Mouse (Mus musculus): ENCODE data around the gene Usf2. TPM values are rescaled to one million over a fixed set of nuclear protein-coding genes. Genes with fewer than 3 reads are reported as not detected.
"Not testable (repeated sequence)": the region's sequence is repeated elsewhere in the genome, so short reads cannot be mapped to it uniquely, and the experiment has no call there.

Usf2 gene
- polyA plus RNA-seq, 1 experiment from 2014 or later: 26.2 TPM

DNA sequence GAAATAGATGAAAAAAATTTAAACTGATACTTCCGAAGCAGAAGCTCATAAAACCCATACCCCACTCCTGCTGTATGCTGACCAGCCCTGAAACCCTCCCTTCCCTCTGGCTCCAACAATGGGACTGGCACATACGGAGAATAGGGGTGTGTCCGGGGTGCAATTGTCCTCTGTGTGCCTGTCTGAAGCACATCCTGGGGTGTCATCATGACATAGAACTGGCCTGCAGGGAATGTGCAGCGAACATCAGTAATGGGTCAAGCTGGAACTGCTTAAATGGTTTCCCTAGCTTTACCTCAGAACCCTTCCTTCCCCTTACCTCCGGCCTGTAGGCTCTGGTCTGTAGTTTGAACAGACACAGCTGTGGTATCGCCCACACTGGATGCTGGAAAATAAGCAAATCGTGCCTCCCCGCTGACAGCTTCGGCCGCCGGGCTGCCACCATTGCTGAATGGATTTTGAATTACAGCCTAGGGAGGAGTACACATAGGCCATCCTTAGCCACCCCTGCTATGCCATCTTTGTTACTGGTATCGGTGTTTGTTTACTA lies 1.6 kb downstream of the Usf2 start:
- no peak for DNase-seq
- Histone ChIP-seq H3K4me2 (ENCODE audit: low read length) (peak overlapping the region; percentile 81), H3K9ac (replicated peaks; ENCODE audit: low read length) (peak overlapping the region; percentile 98), H3K27me3 (ENCODE audit: control insufficient read depth, insufficient read depth, low read length) (no peaks in the 10 kb centered on the region), H3K4me3 (replicated peaks; ENCODE audit: low read depth, low read length) (peak overlapping the region; percentile 92), H3K4me1 (ENCODE audit: control insufficient read depth, insufficient read depth, low read length) (peaks cover 18% of the 10 kb centered on the region), H3K9me3 (ENCODE audit: control insufficient read depth, low read length) (no peaks in the 10 kb centered on the region), H3K27ac (replicated peaks; ENCODE audit: low read depth, low read length) (no peak overlapping the region), H3K36me3 (ENCODE audit: control insufficient read depth, insufficient read depth, low read length) (peaks cover 57% of the 10 kb centered on the region)
- ATAC-seq (ENCODE audit: low FRiP score, low TSS enrichment): no peak
- WGBS: 87% methylated on average over 12 of the region's 12 CpGs

DNA sequence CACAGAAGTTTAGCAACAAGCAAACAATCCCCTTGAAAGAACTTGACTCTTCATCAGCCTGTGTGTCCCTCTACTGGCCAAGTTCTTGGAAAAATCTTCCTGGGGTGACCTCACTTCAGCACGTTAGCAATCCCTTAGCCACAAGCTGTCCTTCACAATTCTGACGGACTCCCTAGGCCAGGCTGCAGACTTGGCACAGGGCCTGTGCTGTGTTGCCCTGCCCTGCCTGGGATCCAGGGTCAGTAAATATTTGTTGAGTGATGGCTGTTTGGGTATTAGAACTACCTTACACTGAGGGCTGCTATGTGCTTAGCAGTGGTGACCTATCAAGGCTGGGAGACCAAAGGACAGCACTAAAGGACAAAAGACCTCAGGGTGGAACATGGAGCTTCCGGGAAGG lies 2.6 kb downstream of the Usf2 start:
- Histone ChIP-seq H3K36me3 (ENCODE audit: control insufficient read depth, insufficient read depth, low read length) (peaks cover 62% of the 10 kb centered on the region), H3K4me3 (replicated peaks; ENCODE audit: low read depth, low read length) (no peak overlapping the region), H3K4me2 (ENCODE audit: low read length) (no peak overlapping the region), H3K27ac (replicated peaks; ENCODE audit: low read depth, low read length) (no peak overlapping the region), H3K9me3 (ENCODE audit: control insufficient read depth, low read length) (no peaks in the 10 kb centered on the region), H3K27me3 (ENCODE audit: control insufficient read depth, insufficient read depth, low read length) (no peaks in the 10 kb centered on the region), H3K4me1 (ENCODE audit: control insufficient read depth, insufficient read depth, low read length) (peaks cover 18% of the 10 kb centered on the region), H3K9ac (replicated peaks; ENCODE audit: low read length) (no peak overlapping the region)
- 82% methylated on average over 3 of the region's 3 CpGs for WGBS
- DNase-seq (no peak), ATAC-seq (ENCODE audit: low FRiP score, low TSS enrichment) (no peak)

DNA sequence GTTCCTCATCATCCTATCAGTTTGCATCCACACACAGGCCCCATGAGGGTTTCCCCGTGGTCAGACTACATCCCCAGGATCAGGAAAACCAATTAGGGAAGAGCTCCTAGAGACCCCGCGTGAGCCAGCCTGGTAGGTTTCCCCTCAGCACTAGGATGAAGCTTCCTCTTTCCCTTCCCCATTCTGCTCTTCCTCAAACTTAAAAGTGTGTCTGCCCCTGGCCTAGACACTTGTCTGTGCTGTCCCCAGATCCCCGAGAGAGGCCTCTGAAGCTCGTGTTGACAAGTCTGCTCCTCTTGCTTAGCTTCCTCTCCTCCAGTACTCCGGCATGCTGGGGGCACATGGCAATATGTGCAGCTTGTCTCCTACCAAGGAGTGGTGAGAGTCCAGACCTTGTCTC lies 3.1 kb downstream of the Usf2 start:
- Histone ChIP-seq H3K4me3 (replicated peaks; ENCODE audit: low read depth, low read length) (no peak overlapping the region), H3K9me3 (ENCODE audit: control insufficient read depth, low read length) (no peaks in the 10 kb centered on the region), H3K27ac (replicated peaks; ENCODE audit: low read depth, low read length) (no peak overlapping the region), H3K4me2 (ENCODE audit: low read length) (no peak overlapping the region), H3K36me3 (ENCODE audit: control insufficient read depth, insufficient read depth, low read length) (peaks cover 66% of the 10 kb centered on the region), H3K9ac (replicated peaks; ENCODE audit: low read length) (no peak overlapping the region), H3K27me3 (ENCODE audit: control insufficient read depth, insufficient read depth, low read length) (no peaks in the 10 kb centered on the region), H3K4me1 (ENCODE audit: control insufficient read depth, insufficient read depth, low read length) (peaks cover 16% of the 10 kb centered on the region)
- DNase-seq (no peak), ATAC-seq (ENCODE audit: low FRiP score, low TSS enrichment) (no peak)
- 93% methylated on average over 6 of the region's 6 CpGs for WGBS

DNA sequence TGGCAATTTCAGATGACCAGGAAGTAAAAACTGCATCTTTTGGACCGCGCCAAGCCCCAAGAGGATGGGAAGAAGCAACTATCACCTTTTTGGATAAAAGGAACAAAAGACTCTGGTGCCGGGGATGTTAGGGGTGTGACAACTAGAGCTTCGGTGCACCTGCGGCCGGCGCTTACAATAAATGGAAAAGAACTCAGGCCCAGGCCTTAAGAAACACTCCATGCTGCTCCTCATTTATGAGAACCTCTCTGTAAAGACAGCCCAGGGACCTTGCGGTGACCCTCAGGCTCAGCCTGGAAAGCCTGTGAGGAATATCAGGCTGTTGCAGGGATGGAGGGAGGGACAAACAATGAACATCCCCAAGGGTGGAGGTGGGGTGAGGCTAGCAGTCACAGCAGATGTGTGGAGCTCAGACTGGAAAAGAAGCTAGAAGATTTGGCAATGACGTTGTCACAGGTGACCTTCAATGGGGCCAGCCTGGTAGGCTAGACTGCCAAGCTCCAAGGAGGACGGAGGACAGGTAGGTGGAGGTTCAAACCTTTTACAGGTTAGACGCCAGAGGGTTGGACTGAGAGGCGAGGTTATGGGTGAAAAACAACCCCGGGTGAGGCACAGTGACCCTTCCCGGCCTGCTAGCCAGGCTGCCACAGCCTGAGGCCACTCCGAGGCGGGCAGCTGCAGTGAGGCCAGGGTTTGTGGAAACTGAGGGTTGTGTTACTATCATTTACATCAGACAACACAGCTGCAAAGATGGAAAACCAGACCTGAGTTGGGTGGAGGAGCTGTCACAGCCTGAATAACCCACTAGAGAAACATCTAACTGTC lies 4.0 kb downstream of the Usf2 start:
- peaks cover 8% of the 10 kb centered on the region for H3K4me1 ChIP-seq (ENCODE audit: control insufficient read depth, insufficient read depth, low read length)
- DNase-seq (no peak), ATAC-seq (ENCODE audit: low FRiP score, low TSS enrichment) (no peak)
- no peak overlapping the region for H3K4me3 ChIP-seq (replicated peaks; ENCODE audit: low read depth, low read length)
- H3K4me2 ChIP-seq (ENCODE audit: low read length): no peak overlapping the region
- WGBS: 94% methylated on average over 16 of the region's 16 CpGs
- peaks cover 68% of the 10 kb centered on the region for H3K36me3 ChIP-seq (ENCODE audit: control insufficient read depth, insufficient read depth, low read length)
- no peak overlapping the region for H3K9ac ChIP-seq (replicated peaks; ENCODE audit: low read length)
- H3K27ac ChIP-seq (replicated peaks; ENCODE audit: low read depth, low read length): no peak overlapping the region
- no peaks in the 10 kb centered on the region for H3K27me3 ChIP-seq (ENCODE audit: control insufficient read depth, insufficient read depth, low read length)
- no peaks in the 10 kb centered on the region for H3K9me3 ChIP-seq (ENCODE audit: control insufficient read depth, low read length)

DNA sequence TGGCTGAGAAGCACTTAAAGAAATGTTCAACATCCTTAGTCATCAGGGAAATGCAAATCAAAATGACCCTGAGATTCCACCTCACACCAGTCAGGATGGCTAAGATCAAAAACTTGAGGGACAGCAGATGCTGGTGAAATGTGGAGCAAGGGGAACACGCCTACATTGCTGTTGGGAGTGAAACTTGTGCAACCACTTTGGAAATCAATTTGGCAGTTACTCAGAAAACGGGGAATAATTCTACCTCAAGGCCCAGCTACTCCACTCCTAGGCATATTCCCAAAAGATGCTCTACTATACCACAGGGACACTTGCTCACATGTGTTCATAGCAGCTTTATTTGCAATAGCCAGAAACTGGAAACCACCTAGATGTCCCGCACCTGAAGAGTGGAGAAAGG lies 6.7 kb downstream of the Usf2 start:
- H3K36me3 ChIP-seq (ENCODE audit: control insufficient read depth, insufficient read depth, low read length): peaks cover 80% of the 10 kb centered on the region
- 96% methylated on average over 3 of the region's 3 CpGs for WGBS
- not testable (repeated sequence) for H3K9me3 ChIP-seq (ENCODE audit: control insufficient read depth, low read length); H3K4me1 ChIP-seq (ENCODE audit: control insufficient read depth, insufficient read depth, low read length); H3K9ac ChIP-seq (replicated peaks; ENCODE audit: low read length); H3K4me2 ChIP-seq (ENCODE audit: low read length); H3K27me3 ChIP-seq (ENCODE audit: control insufficient read depth, insufficient read depth, low read length); DNase-seq; H3K4me3 ChIP-seq (replicated peaks; ENCODE audit: low read depth, low read length); ATAC-seq (ENCODE audit: low FRiP score, low TSS enrichment); H3K27ac ChIP-seq (replicated peaks; ENCODE audit: low read depth, low read length)

DNA sequence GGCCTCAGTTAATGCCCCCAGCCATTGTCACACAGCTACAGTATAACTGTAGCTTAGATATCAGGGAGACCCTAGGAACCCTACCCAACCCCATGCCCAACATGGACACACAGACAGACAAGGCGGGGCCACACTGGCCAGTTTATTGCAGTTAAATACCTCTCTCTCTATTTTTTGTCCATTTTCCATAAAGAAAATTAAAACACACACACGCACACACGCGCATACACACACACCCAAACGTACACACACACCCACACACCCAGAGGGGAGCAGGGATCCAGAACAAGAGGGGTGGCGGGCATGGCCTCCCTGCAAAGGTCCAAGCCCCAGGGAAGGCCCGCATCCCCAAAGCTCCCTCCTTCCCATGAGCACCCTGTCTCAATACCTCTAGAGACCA lies 10.7 kb downstream of the Usf2 start:
- WGBS: 93% methylated on average over 7 of the region's 7 CpGs
- no peaks in the 10 kb centered on the region for H3K4me1 ChIP-seq (ENCODE audit: control insufficient read depth, insufficient read depth, low read length)
- H3K27me3 ChIP-seq (ENCODE audit: control insufficient read depth, insufficient read depth, low read length): no peaks in the 10 kb centered on the region
- no peak overlapping the region for H3K4me3 ChIP-seq (replicated peaks; ENCODE audit: low read depth, low read length)
- H3K9ac ChIP-seq (replicated peaks; ENCODE audit: low read length): no peak overlapping the region
- no peaks in the 10 kb centered on the region for H3K9me3 ChIP-seq (ENCODE audit: control insufficient read depth, low read length)
- no peak overlapping the region for H3K27ac ChIP-seq (replicated peaks; ENCODE audit: low read depth, low read length)
- ATAC-seq (ENCODE audit: low FRiP score, low TSS enrichment): no peak
- peaks cover 40% of the 10 kb centered on the region for H3K36me3 ChIP-seq (ENCODE audit: control insufficient read depth, insufficient read depth, low read length)
- H3K4me2 ChIP-seq (ENCODE audit: low read length): no peak overlapping the region
- DNase-seq: no peak

DNA sequence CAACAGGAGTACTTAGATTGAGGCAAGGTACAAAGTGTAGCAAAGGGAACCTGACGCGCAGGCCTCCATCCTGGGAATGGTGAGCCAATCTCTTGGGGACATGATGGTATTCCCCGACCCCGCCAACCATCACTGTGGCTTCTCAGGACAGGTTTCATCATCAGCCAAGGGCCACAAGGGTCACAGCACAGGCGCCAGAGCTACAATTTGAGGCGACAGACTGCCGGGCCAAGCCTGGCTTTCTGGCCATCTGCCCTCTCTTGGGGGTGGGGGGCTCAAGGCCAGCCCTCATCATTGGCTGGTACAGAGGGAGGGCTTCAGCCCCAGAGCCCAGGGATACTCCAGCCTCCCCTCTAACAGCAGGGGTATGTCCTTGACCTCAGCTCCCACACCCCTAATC lies 11.1 kb downstream of the Usf2 start:
- not testable (repeated sequence) for H3K4me2 ChIP-seq (ENCODE audit: low read length); H3K9ac ChIP-seq (replicated peaks; ENCODE audit: low read length); H3K4me1 ChIP-seq (ENCODE audit: control insufficient read depth, insufficient read depth, low read length); H3K9me3 ChIP-seq (ENCODE audit: control insufficient read depth, low read length); ATAC-seq (ENCODE audit: low FRiP score, low TSS enrichment); DNase-seq; H3K27me3 ChIP-seq (ENCODE audit: control insufficient read depth, insufficient read depth, low read length); H3K4me3 ChIP-seq (replicated peaks; ENCODE audit: low read depth, low read length); H3K27ac ChIP-seq (replicated peaks; ENCODE audit: low read depth, low read length)
- peaks cover 36% of the 10 kb centered on the region for H3K36me3 ChIP-seq (ENCODE audit: control insufficient read depth, insufficient read depth, low read length)
- WGBS: 89% methylated on average over 7 of the region's 7 CpGs

DNA sequence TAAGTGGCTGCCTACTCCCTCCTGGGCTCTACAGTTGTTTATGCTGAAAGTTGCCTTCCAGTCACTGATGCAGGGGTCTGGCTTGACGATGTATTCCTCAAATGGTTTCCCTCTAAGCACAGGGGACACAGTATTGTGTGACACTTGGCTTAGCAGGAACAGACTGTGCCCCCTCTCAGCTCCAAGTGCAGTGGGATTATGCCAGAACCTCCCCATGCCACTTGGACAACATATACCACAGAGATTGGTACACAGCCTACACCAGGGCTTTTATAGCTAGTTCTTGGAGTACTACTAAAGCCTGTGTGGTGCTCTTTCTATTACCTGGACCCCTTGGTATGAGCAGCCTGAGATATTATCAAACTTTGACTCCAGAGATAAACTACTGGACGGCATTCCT lies 11.9 kb downstream of the Usf2 start:
- H3K4me2 ChIP-seq (ENCODE audit: low read length); H3K9ac ChIP-seq (replicated peaks; ENCODE audit: low read length); H3K4me1 ChIP-seq (ENCODE audit: control insufficient read depth, insufficient read depth, low read length); ATAC-seq (ENCODE audit: low FRiP score, low TSS enrichment); DNase-seq; H3K4me3 ChIP-seq (replicated peaks; ENCODE audit: low read depth, low read length); H3K27ac ChIP-seq (replicated peaks; ENCODE audit: low read depth, low read length); H3K9me3 ChIP-seq (ENCODE audit: control insufficient read depth, low read length); H3K27me3 ChIP-seq (ENCODE audit: control insufficient read depth, insufficient read depth, low read length): not testable (repeated sequence)
- WGBS: 82% methylated on average over 2 of the region's 2 CpGs
- H3K36me3 ChIP-seq (ENCODE audit: control insufficient read depth, insufficient read depth, low read length): peaks cover 28% of the 10 kb centered on the region

Data from midbrain, embryonic 14.5 days (tissue).